Mouse (Mus musculus): ENCODE measurements around the gene Bcl11b. TPM values are rescaled to one million over a fixed set of nuclear protein-coding genes. Genes with fewer than 3 reads are reported as not detected.

Bcl11b gene
- polyA plus RNA-seq, 1 experiment = not detected

- Histone ChIP-seq H3K27ac (replicated peaks; ENCODE audit: low read depth, low read length) (no peak overlapping the region), H3K4me3 (ENCODE audit: insufficient read depth, low read depth, low read length) (no peak overlapping the region), H3K4me1 (ENCODE audit: control insufficient read depth, insufficient read depth, insufficient read length, low read length) (no peaks in the 10 kb centered on the region)
These were observed 81.8 kb downstream of the Bcl11b start for GRCm38 (mm10) chr12:107921566-107921965.

DNA sequence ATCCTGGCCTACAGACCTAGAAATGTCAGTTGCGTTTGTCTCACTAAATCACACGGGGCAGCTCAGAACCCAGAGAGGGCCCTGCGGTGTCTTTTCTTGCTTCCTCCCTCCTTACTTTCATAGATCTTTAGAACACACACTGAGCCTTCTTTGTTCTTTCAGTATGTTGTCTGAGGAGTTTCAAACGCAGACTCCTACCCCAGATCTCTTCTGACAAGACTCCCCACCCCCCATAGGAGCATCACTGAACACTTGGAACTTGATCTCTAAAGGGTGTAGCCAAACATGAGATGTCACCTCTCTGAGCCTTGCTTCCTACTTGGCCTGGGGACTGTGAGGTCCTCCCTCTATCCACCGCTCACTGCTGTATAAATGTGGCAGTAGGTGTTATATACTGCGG, 82.2 kb downstream of the Bcl11b start:
- H3K4me3 ChIP-seq (ENCODE audit: insufficient read depth, low read depth, low read length) = no peak overlapping the region
- no peaks in the 10 kb centered on the region for H3K4me1 ChIP-seq (ENCODE audit: control insufficient read depth, insufficient read depth, insufficient read length, low read length)
- H3K27ac ChIP-seq (replicated peaks; ENCODE audit: low read depth, low read length) = no peak overlapping the region

GRCm38 (mm10) chr12:107920716-107921115, 82.7 kb downstream of the Bcl11b start:
- Histone ChIP-seq H3K4me3 (ENCODE audit: insufficient read depth, low read depth, low read length) (no peak overlapping the region), H3K4me1 (ENCODE audit: control insufficient read depth, insufficient read depth, insufficient read length, low read length) (no peaks in the 10 kb centered on the region), H3K27ac (replicated peaks; ENCODE audit: low read depth, low read length) (no peak overlapping the region)

DNA sequence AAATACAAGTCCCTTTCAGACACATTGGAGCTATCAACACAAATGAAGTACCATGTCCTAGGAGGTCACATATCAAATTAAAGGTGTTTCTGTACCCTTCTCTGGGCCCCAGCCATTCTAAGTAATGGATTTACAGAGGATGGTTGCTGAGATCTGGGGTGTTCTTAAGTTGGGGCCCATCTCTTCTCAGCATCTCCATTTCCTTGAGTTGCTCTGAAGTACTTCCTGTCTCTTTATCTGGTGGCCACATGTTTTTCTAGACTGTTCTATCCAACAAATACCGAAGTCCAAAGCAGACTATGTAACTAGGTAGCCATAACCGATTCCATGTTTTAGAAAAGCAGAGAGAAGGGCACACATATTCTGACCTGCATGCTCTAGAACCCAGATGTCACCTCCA, 83.3 kb downstream of the Bcl11b start:
- H3K4me1 ChIP-seq (ENCODE audit: control insufficient read depth, insufficient read depth, insufficient read length, low read length) = no peaks in the 10 kb centered on the region
- no peak overlapping the region for H3K4me3 ChIP-seq (ENCODE audit: insufficient read depth, low read depth, low read length)
- H3K27ac ChIP-seq (replicated peaks; ENCODE audit: low read depth, low read length) = no peak overlapping the region

GRCm38 (mm10) chr12:107918779-107919178, 84.6 kb downstream of the Bcl11b start:
- Histone ChIP-seq H3K4me1 (ENCODE audit: control insufficient read depth, insufficient read depth, insufficient read length, low read length) (no peaks in the 10 kb centered on the region), H3K4me3 (ENCODE audit: insufficient read depth, low read depth, low read length) (no peak overlapping the region), H3K27ac (replicated peaks; ENCODE audit: low read depth, low read length) (no peak overlapping the region)

- Histone ChIP-seq H3K4me1 (ENCODE audit: control insufficient read depth, insufficient read depth, insufficient read length, low read length) (no peaks in the 10 kb centered on the region), H3K27ac (replicated peaks; ENCODE audit: low read depth, low read length) (no peak overlapping the region)
These were observed 87.4 kb downstream of the Bcl11b start for GRCm38 (mm10) chr12:107916008-107916407.

DNA sequence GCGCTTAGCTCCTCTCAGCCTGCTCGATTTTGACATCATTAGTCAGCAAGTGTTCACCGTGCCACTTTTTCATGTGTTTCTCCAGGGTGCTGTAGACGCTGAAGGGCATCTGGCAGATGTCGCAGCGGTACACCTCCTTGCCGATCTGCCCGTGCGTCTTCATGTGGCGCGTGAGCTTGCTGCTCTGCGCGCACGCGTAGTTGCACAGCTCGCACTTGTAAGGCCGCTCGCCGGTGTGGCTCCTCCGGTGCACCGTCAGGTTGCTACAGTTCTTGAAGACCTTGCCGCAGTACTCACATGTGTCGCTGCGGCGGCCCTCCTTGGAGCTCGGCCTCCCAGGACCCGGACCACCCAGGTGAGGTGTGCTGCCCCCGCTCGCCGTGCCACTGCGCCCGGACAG, 88.0 kb downstream of the Bcl11b start:
- Histone ChIP-seq H3K4me1 (ENCODE audit: control insufficient read depth, insufficient read depth, insufficient read length, low read length) (no peaks in the 10 kb centered on the region), H3K4me3 (ENCODE audit: insufficient read depth, low read depth, low read length) (no peak overlapping the region), H3K27ac (replicated peaks; ENCODE audit: low read depth, low read length) (no peak overlapping the region)

More at GRCm38 (mm10) chr12:107916008-107916407, 87.4 kb downstream of the Bcl11b start:
- H3K4me3 ChIP-seq (ENCODE audit: insufficient read depth, low read depth, low read length) = no peak overlapping the region

DNA sequence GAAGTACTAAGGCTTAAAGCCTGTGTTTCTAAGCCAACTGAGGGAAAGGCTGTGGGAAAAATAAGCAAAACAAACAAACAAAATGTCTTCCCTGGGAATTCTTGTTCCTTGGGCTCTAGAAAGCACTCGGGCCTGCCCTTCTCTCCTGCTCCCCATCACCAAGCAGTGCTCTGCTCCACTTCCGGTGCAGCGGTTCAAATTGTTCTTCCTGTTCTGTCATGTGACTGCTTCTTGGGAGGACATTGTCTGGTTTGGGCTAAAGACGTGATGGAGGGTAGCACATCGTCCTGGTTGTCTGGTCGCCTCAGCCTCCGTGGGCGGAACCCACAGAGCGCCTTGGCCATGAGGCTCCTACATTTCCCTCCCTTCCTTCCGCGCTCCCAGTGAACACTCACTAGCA, 94.6 kb downstream of the Bcl11b start:
- Histone ChIP-seq H3K27ac (replicated peaks; ENCODE audit: low read depth, low read length) (no peak overlapping the region), H3K4me1 (ENCODE audit: control insufficient read depth, insufficient read depth, insufficient read length, low read length) (no peaks in the 10 kb centered on the region), H3K4me3 (ENCODE audit: insufficient read depth, low read depth, low read length) (no peak overlapping the region)

DNA sequence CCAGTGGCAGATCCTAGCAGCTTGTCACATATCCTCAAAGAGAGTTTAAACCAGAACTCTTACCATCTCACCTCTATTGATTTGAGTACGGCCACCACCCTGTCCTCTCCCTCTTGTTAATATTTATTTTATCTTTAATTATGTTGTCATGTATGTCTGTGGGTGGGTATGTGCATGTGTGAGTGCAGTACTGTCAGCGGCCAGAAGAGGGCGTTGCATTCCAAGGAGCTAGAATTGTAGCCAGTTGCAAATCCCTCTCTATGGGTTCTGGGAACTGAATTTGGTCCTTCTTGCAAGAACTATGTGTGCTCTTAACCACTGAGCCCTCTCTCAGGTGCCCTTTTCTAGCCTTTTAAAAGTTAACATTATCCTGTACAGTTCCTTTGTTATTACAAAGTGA, 98.1 kb downstream of the Bcl11b start:
- H3K27ac ChIP-seq (replicated peaks; ENCODE audit: low read depth, low read length) = no peak overlapping the region
- no peak overlapping the region for H3K4me3 ChIP-seq (ENCODE audit: insufficient read depth, low read depth, low read length)
- no peaks in the 10 kb centered on the region for H3K4me1 ChIP-seq (ENCODE audit: control insufficient read depth, insufficient read depth, insufficient read length, low read length)

GRCm38 (mm10) chr12:107904457-107904856, 98.9 kb downstream of the Bcl11b start:
- Histone ChIP-seq H3K4me3 (ENCODE audit: insufficient read depth, low read depth, low read length) (no peak overlapping the region), H3K27ac (replicated peaks; ENCODE audit: low read depth, low read length) (no peak overlapping the region), H3K4me1 (ENCODE audit: control insufficient read depth, insufficient read depth, insufficient read length, low read length) (no peaks in the 10 kb centered on the region)

- H3K4me1 ChIP-seq (ENCODE audit: control insufficient read depth, insufficient read depth, insufficient read length, low read length) = no peaks in the 10 kb centered on the region
- H3K4me3 ChIP-seq (ENCODE audit: insufficient read depth, low read depth, low read length) = no peak overlapping the region
- H3K27ac ChIP-seq (replicated peaks; ENCODE audit: low read depth, low read length) = no peak overlapping the region
These were observed 99.5 kb downstream of the Bcl11b start for GRCm38 (mm10) chr12:107903949-107904348.

- Histone ChIP-seq H3K4me1 (ENCODE audit: control insufficient read depth, insufficient read depth, insufficient read length, low read length) (no peaks in the 10 kb centered on the region), H3K4me3 (ENCODE audit: insufficient read depth, low read depth, low read length) (no peak overlapping the region), H3K27ac (replicated peaks; ENCODE audit: low read depth, low read length) (no peak overlapping the region)
These were observed 112.0 kb downstream of the Bcl11b start for GRCm38 (mm10) chr12:107891449-107891848.

DNA sequence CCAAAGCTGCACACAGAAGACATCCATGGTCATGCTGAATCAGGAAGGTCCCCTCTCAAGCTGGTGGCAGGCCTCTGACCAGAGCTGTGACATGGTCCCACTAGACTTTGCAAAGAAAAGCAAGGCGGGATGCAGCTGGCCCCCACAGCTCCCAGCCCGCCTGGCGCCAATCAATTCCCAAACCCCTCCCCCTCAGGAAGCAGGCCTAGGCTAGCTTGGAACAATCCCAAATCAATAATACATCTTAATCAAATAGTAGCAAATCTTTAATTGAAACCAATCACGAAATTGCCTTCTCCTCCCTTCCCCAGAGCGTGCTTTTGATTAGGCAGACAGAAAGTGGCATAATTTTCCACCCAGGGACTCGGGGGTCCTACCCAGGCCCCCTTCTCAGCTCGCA, 113.1 kb downstream of the Bcl11b start:
- Histone ChIP-seq H3K4me1 (ENCODE audit: control insufficient read depth, insufficient read depth, insufficient read length, low read length) (no peaks in the 10 kb centered on the region), H3K4me3 (ENCODE audit: insufficient read depth, low read depth, low read length) (no peak overlapping the region), H3K27ac (replicated peaks; ENCODE audit: low read depth, low read length) (no peak overlapping the region)

DNA sequence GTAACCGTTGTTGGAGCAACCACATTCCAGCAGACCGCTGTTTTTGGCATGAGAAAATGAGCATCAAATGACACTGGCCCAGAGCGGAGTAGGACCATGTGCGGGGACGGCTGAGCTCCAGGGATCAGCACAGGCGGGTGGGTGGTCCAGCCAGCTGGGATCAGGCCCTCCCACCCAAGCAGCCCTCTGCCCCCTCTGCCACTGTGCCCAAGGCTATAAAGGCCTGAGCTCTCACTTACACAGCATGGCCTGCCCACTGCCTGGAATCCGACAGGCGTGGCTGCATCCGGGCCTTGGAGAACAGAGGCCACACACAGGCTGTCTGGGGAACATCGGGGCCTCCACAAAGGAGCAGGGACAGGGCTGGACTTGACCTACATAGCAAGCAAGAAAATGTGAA, 113.6 kb downstream of the Bcl11b start:
- Histone ChIP-seq H3K4me3 (ENCODE audit: insufficient read depth, low read depth, low read length) (no peak overlapping the region), H3K27ac (replicated peaks; ENCODE audit: low read depth, low read length) (no peak overlapping the region), H3K4me1 (ENCODE audit: control insufficient read depth, insufficient read depth, insufficient read length, low read length) (no peaks in the 10 kb centered on the region)

DNA sequence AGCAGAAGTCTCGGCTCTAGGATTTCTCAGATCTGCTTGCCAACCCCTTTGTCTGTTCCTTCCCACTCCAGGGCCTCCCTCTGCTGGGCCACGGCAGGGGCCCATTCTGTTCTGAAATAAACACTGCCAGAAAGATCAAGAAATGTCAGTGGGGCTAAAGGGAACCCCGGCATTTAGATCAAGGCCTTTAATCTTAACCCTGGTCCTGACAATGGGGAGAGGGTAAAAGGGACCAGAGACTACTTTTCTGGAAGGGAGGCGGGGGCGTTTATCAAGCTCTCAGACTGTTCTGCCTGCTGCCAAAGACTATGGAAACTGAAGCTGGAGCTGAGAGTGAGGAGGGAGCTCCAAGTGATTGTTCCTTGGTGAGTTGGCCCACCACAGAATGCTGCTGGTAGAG, 114.8 kb downstream of the Bcl11b start:
- Histone ChIP-seq H3K27ac (replicated peaks; ENCODE audit: low read depth, low read length) (no peak overlapping the region), H3K4me3 (ENCODE audit: insufficient read depth, low read depth, low read length) (no peak overlapping the region), H3K4me1 (ENCODE audit: control insufficient read depth, insufficient read depth, insufficient read length, low read length) (no peaks in the 10 kb centered on the region)

DNA sequence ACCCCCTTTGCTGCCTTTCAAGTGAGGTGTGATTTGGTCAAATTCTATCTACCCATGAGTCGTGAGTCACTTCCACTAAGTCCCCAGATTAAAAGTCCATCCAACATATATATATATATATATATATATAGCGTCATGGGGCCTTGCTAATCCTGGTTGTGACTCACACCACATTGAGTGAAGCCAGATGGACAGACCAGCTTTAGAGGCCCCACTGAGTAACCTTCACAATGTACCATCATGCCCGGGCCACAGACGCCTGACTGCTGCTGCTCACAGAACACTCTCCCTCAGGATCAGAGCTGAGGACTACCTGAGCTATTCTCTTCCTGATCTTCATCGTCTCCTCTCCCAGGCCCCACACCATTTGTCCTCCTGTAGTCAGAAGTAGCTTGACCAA, 115.4 kb downstream of the Bcl11b start:
- no peaks in the 10 kb centered on the region for H3K4me1 ChIP-seq (ENCODE audit: control insufficient read depth, insufficient read depth, insufficient read length, low read length)
- no peak overlapping the region for H3K4me3 ChIP-seq (ENCODE audit: insufficient read depth, low read depth, low read length)
- H3K27ac ChIP-seq (replicated peaks; ENCODE audit: low read depth, low read length) = no peak overlapping the region

DNA sequence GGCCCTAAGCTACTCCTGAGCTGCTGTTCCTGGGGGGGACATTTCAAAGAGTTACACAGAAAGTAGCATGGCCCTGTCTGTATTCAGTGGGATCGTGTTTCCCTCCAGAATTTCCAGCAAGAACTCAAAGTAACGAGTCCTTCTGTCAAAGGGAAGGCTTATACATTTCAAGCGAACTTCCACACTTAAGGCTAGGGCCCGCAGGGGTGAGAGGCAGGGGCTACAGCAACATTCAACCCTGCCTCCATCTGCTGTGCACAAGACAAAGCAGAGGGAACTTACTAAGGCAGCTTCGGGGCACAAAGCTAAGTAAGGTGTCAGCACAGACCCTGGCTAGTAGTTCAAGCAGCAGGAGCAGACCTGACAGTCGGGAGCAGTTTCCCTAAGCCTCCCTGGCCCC, 115.8 kb downstream of the Bcl11b start:
- H3K27ac ChIP-seq (replicated peaks; ENCODE audit: low read depth, low read length) = no peak overlapping the region
- H3K4me1 ChIP-seq (ENCODE audit: control insufficient read depth, insufficient read depth, insufficient read length, low read length) = no peaks in the 10 kb centered on the region
- no peak overlapping the region for H3K4me3 ChIP-seq (ENCODE audit: insufficient read depth, low read depth, low read length)
